Mouse (Mus musculus) embryo, embryonic 9.5 days (tissue): ENCODE measurements around the gene Tbc1d16.

Experiments
- DNase-seq: peaks from one replicate; pipeline ENCODE4 v3.0.0-alpha.2; 2017; ENCODE audit errors: extremely low spot score

The Tbc1d16 gene

DNA sequence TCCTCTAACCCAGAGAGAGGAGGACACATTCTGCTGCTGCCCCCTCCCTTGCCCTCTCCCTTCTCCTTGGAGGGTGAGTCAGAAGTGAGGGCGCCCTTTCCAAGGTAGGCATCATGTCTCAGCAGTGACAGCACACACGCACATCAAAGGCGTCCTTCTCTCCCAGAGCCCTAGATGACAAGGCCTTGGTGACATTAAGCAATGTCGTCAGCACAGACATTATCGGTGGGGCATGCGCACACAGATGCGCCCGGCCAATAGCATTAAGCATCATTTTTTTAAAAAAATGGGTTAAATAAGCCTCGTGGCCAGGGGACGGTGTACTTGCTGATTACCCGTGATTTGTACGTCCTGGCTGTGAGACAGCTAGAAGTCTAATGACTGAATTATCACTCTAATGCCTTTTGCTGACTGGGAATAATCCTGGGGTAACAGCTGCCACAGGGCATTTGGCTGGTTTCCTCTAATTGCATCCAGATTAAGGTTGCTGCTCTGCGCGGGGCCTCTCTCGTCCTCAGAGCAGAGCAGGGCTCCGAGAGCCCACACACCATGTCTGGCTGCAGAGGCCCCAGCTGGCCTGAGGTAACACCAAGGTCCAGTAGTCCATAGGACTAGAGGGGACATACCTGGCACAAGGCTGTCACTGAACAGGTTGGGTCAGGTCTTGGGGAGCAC is 83.4 kb downstream of the Tbc1d16 start:
- no peak for DNase-seq

DNA sequence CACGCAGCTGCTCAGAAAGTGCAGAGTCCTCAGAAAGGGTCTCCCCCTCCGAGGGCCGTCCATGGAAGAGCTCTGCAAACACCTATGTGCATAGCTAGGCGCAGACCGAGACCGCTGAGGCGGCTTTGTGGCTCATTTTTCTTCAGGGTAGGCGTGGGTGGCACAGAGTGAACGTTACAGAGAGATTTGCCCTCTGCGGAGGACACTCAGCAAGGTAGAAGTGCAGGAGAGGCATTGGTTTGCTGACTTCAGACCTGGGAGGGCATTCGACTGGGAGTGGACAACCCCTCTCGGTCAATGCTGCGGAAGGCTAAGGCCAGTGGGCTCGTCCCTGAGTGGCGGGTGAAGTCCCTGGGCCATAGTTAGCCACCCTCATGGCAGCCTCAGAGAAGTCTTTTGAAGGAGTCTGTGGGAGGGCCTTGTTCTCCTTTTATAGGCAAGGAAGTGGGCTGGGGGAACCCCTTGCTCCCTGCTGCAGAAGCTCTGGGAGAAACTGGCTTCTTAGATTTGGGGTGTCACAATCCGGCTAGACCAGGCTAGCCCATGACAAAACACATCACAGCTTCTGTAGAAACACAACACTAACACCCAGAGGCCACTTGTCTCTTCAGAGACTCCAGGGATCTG is 84.8 kb downstream of the Tbc1d16 start:
- DNase-seq: no peak

DNA sequence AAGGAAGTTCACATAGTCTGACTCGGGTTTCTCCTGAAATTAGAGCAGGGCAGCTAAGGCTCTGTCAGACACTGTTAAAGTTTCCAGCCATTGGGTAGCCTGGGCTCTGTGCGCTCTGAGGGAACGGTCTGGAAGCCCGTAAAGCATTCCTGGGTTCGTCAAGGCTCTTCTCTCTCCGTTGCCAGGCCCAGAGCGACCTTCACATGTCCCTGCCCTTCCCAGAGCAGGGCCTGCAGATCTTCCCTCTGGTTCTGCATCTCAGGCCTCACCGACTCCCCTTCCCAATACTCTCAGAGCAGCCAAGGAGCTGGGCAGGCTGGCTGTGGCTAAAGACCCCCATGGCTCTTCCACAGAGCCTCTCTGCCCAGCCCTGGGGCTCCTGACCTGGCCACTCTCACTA is 85.7 kb downstream of the Tbc1d16 start:
- no peak for DNase-seq

DNA sequence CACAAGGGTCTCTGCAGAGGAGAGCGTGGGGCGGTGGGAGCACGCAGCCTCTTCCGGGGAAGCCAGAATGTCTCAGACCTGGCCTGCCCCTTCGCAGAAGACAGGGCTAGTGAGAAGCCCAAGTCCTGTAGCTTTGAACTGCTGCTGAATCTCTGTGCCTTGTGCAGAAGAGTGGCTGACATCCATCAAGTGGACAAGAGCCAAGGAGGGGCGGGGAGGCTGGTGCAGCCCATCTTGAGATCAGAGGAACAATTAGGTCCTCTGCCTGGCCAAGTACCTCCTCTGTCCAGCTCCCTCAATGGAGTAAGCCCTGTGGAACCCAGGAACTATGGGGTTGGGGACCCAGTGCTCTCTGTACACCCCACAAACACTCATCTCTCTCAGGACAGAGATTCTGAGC is 89.3 kb downstream of the Tbc1d16 start:
- no peak for DNase-seq

DNA sequence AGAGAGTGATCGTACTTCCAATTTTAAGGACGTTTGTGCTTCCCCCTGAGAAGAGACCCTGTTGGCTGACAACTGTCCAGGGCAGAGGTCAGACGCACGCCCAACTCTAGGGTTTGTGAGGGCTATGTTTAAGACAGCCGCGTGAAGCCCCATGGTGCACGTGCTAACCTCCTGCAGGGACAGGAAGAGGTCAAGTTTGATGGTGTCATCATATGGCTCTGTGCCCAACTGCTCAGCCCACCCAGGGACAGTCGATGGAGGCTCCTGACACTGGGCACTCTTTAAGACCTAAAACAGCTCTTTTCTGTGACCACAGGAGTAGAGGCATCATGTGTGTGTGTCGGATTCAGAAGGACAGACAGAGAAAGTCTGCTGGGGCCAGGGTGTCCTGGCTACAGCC is 90.1 kb downstream of the Tbc1d16 start:
- no peak for DNase-seq

DNA sequence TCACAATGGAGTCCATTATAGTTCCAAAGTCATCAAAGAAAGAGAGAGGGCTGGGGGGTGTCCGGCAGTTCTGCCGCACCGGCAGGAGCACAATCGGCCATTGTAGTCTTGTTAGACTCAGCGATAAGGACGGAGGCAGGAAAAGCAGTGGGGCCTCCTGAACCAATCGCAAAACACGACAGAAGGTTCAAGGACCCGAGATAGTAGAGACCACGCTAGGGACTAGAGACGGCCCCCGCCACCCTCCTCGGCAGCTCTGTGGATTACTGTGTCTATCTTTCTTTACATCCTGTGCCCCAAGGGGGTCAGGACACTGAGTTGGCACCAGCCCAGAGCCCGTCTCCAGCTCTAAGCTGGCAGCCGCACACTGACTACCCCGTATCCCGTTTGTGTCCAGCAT is 93.7 kb downstream of the Tbc1d16 start:
- DNase-seq: no peak

DNA sequence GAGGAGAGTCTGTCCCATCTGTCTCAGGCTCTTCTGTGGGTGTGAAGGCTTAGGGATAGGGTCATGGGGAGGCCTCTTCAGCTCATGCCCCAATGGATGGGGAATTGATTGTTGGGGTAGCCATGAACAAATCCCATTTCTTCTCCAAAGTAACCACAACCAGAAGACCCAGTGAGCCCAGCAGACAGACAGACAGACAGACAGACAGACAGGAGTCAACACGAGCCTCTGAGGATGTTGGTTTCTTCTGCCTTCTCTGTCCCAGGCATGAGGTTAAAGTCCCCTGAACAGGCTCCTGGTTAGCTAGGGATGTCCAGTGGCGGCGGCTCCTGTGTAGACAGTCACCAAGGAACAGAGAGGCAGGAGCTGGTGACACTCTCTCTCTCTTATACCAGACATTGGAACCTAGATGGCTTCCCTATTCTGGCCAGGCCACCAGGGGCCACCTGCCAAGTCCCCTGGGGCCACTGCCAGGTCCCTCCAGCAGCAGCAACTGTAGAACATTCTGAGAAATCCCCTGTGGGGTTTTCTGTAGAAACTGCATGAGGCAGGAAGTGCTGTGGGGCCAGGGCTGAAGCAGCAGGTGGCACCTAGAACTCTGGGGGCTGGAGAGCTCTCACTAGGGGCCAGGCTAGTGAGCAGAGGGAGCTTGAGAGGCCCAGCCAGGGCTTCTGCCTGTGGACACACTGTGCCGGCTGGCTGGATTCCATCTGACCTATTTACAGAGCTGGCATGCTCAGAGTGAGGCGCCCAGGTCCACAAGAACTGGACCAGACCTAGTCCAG is 94.7 kb downstream of the Tbc1d16 start:
- DNase-seq: no peak

DNA sequence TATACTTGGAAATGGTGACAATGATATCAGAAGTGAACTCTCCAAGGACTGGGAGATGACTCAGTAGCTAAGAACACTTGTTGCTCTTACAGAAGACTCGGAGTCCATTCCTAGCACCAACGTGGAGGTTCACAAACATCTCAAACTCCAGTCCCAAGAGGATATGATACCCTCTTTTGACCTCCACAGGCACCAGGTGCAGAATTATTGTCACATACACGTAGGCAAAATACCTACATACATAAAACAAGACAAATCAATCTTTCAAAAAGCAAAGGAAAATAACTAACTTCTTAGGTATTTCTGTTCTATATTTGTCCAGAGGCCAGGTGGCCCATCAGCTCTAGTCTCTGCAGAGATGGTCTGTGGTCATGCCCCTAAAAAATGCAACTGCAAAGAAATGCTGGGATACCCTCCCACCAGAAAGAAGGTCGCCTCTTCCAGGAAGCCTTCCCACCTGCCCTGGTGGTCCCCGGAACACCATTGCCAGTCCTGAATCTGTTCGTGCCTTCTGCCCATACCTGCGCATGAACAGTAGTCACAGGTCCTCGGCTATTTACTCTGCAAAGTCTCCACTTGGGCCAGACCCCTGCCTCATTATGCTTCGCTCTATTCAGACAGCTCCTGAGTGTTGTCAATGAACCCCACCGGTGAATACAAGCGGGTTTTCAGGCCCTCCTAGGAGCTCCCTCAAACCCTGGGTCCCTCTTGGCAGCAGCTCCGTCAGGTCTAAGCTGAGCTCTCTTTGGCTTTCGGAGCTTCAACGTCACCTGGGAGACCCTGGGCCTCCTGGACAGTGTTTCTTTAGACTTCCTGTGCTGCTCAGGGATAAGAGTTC is 95.9 kb downstream of the Tbc1d16 start:
- no peak for DNase-seq

DNA sequence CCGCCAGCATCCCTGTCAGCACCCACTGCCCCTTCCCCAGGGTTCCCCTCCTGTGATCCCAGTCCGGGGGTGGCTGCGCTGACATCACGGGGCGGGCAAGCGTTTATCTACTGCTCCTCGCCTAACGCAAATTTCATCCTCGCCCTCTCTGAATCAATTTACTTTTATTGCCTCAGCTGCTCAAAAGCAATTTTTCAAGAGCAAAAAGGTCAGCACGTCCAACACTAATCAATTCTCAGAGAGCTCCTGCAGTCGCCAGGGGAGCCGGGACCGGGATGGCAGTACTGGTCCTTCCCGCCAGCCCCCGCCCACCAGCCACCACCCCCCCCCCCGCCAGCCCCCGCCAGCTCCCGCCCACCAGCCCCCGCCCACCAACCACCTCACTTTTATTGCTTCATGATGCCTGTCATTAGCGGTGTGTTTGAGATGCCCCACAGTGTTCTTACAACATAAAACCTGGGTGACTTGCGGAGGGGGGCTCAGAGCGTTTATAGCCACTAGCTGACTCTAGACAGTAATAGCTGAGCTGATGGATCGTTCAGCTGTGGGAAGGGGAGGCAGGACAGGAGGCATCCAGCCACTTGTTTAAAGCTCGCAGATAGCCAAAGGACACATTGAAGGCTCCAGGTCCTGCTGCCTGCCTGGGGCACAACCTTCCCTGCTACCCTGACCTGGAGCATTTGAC is 98.1 kb downstream of the Tbc1d16 start:
- DNase-seq: peak; percentile 21

DNA sequence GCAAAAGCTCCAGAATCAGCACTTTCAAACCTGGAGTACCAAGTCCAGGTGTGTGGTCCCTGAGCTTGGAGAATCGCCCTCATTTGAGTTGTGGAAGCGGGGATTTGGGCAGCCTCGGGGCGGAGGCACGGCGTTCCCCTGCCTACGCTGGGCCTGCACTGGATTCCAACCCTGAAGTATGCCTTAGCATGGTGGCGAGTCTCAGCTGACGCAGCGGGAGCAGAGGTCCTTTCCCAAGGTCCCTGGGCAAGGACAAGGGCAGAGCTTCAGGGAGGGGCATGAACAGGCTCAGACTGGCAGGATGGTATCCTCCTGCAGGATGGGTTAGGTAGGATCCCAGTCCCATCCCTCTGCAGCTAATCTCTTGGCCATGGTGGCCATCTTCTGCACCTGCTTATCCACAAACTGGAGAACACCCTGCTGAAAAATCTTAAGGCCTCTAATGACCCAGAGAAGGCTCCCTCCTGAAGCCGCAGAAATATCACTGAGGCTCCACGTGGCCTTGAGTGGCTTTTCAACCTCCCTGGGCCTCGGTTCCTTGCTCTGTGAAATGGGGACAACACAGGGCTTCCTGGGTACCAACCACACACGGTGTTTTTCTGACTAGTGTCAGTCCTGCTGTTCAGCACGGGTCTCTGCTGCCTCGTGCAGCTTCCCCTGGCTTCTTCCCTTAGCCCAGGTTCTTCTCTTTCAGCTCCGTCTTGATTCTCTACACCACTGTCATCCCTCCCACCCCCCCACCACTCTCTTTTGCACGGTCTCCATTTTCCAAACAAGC is 98.8 kb downstream of the Tbc1d16 start:
- DNase-seq: no peak

DNA sequence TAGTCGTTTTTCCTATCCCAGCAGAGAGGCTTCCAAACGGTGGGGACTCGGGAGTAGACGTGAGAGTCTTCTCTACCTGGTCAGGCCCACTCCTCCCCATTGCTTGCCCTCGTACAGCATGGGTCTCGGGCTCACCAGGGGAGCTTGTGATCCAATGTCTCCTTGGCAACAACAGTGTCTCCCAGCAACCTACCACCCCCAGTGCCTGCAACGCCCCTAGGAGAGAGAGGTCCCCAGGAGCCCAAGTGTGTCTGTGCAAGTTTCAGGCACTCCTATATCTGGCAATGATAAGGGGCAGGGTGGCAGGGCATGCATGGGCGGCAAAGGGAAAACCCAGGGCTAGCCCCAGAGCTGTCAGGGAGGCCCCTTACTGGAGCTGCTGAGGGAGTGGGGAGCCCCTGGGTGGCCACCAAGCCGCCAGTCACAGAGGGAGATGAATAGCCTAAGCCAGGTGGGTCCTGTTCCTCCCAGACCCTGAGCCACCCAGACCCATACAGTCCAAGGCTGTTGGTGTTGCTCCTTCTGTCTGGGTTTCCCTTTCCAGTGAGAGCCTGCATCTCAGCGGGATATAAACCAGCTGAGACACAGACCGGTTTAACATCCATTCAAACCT is 99.5 kb downstream of the Tbc1d16 start:
- no peak for DNase-seq

DNA sequence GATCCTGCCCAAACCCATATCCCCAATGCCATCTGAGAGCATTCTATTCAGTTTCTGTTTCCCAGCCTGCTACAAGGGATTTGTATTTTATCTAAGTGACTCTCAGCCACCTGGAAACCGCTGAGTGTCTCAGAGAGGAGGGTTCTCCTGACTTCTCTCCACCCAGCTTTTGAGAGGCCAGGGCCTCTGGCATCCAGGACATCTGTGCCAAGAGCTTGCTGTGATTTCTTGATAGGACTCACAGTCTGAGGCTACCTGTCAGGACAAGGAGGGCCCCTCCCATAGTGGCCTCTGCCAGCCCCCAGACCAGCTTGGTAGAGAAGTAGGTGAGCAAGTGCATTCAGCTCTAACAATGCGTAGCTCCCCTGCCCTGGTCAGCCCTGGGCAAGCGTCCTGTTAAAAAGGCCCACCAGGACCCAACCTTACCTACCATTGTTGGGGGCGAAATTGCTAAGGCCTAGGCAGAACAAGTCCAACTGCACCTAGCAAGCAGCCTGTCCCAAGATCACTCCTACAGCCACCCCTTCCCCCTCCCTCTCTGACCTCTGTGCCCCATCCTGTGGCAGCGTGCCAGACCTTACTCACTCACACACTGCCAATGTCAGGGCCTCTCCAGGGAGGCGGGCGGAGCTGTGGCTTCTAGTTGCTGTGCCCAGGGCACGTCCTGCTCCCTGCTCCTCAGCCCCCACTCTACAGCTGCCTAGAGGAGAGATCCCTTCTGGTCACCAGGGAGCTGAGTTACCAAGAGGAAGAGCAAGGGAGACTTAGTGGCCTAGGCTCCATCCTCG is 100.4 kb downstream of the Tbc1d16 start:
- DNase-seq: no peak

DNA sequence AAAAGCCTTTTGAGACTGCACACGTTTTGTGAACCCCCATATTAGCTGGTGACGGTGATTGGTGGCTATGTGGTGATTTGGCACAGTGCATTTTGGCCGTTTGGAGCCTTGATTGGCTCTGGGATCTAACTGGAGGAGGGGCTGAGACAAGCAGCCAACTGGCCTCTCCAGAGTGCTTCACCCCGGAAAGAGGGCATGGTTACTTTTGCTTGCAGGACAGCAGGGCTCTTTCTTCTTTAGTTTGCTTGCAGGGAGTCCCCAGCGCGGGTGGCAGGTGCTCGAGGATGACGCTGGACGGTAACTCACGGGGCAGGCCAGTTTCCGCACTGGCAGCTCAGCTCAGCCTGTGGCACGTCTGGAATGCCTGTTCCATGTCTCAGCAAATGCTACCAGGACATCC is 101.2 kb downstream of the Tbc1d16 start:
- no peak for DNase-seq

DNA sequence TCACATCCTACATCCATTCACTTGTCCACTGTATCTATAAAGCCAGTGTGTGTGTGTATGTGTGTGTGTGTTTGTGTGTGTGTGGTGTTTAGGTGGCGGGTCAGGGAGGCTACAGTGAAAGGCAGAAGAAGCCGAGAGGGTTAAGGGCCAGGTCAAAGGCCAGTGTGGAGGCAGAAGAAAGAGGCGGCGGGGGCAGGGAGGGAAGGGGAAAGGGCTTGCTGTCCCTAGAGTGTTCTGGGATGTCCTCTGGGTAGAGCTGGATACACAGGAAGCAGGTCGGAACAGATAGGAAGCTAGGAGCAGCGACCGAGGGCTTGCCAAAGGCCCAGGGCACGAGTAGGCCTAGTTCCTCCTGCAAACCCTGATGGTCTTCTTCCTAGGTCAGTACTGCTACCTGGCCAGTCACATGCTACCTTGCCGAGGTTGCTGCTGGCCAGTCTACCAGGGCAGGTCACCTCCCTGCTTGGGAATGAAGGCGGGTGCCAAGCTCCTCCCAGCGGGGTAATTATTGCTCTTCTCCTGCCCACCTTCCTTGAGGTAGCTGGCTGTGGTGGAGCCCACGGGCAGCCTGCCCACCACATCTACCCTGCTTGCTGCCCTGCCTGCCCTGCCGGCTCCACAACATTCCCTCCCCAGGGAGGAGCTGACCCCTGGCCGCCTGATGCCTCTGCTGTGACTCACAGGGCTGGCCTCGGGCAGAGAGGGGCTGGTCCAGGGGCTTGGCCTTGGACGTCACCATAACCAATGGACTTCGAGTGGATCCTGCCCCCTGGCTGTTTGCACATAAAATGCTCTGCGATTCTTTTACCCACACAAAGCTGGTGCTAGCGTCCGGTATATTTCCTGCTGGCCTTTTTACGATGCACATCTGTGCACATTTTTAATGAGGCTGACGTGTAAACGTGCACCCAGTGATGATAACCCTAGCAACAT is 102.1 kb downstream of the Tbc1d16 start:
- peak; percentile 65 for DNase-seq

DNA sequence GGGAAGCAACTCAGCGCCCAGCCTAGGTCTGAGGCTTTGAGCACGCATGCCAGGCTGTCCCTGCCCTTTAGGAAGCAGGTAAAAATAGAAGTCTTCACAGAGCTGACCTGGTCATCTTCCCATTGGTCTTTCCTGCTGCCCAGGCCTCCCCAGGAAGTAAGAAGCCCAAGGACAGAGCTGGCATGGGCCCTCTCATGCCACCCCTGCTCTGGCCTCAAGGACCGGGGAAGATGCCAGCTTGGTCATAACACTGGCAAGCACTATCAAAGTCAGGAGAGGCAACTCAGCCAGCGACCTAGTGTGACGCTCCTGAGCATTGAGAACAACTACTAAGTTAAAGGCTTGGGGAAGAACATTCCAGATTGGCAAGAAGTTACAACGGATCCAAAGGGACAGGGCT is 103.8 kb downstream of the Tbc1d16 start:
- DNase-seq: no peak

DNA sequence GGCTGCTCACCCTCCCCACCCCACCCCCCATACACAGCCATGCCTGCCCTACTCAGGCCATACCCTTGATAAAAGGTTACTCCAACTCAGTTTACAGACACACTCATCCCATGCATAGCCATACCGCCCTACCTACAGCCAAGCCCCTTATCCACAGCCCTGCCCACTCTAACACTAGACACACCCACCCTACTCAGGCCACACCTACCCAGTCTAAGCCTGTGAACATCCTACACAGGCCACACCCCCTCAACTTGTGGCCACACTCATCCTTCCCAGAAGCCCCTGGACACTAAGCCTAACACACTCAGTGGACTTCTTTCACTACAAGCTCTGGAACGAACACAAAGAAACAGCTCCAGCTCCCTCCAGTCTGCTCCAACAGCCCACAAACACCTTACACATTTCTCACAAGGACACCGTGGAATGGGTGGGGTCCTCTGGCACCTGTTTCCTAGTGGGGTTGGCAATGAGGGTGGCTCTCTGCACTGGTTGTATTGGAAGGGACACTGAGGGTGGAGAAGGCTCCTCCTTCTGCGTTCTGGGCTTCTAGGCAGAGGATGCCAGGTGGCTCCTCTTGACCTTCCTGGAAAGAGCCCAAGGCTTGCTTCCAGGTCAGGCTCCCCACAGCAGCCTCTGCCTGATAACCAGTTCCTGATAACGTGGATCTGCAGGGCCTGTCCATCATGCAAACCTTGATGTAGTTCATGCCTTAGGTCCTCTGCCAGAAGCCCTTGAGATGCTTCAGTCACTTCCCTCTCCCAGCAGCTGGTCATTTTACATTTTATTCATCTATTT is 104.6 kb downstream of the Tbc1d16 start:
- DNase-seq: no peak

DNA sequence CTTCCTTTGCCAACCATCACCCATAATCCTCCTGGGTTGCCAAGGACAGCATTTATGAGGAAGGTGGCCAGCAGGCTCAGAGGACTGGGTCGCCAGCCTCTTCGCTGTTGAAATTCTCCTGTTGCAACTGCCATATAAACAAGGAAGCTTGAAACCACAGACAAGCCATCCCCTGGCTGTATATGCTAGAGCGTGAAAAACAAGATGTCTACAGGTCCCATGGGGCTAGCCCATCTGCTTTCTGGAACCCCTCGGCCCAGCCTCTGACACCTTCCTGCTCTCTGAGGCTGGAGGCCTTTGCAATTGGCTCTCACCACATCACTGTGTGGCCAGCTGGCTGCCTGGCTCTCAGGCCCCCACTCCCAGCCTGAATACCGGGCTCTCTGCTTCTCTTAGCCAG is 105.9 kb downstream of the Tbc1d16 start:
- DNase-seq: no peak

DNA sequence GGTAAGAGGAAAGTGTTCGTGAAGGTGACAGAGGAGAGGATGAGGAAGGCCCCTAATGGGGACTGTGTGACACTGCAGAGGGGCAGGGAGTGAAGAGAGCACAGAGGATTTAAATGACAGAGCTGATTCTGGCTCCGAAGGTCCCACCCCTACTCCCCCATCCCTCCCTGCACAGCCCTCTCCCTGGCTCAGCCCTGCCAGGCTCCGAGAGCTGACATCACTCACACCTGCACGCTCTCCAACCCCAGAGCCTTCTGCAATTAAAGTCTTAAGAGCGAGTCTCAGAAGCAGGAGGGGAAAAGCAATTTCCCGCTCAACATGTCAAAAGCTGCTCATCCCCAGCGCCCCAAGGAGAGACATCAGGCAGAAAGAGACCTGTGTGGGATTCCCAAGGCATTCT is 109.4 kb downstream of the Tbc1d16 start:
- no peak for DNase-seq
